Mouse (Mus musculus): ENCODE results near the gene Rogdi.
A peak's percentile ranks its signal among the peaks of the same experiment; 100 is the strongest.

Rogdi gene

DNA sequence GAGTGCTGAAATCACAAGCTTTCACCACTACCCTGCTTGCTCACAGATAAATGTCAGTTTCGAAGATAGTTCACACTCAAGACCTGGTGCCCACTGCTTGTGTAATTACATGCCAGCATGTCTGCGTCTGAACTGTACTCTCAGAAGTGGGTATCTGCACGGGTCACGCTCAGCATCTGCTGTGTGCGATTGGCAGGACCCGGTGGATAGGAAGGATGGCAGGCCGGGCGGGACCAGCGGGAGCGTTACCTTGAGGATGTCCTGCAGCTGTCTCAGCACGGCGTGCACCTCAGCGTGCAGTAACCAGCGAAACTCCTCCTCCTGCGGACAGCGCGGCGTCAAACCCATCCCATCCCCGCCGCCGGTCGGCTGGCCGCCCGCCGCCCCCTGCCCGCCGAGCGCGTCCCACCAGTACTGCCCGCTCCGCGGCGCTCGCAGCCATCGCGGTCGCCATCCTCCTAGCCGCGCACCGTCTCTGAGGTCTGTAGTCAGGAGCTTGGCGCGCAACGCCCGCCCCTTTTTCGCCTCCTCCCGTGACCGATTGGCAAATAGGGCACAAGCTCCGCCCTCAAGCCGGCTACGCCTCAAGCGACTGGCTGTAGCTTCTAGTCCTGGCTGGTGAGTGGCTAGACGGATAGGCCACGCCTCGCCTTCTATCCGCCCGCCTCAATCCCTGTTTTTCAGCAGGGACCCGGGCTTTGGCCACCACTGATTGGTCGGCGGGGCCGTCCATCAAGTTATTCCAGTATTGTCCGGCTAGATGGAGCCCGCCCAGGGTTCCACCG, at the start of gene Rogdi:
Gene Rogdi, minus strand, starts transcription at position 500 of the 785 bp plus-strand sequence.
- DNase-seq (ENCODE audit: low spot score), result peak; percentile 91

DNA sequence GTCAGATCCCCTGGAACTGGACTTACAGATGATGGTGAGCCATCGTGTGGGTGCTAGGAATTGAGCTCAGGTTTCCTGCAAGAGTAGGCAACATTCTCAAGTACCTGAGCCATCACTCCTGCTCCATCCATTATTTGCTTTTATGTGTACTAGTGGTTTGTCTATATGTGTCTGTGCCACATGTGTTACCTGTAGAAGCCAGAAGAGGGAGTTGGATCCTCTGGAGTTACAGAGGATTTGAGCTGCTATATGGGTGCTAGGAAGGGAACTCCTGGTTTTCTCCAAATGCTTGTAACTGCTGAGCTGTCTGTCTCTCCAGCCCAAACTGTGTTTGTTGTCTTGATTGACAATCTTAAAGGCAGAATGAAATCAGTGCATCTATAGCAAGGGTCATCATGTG, 44.8 kb upstream of the Rogdi start:
- DNase-seq (ENCODE audit: low spot score), result no peak

DNA sequence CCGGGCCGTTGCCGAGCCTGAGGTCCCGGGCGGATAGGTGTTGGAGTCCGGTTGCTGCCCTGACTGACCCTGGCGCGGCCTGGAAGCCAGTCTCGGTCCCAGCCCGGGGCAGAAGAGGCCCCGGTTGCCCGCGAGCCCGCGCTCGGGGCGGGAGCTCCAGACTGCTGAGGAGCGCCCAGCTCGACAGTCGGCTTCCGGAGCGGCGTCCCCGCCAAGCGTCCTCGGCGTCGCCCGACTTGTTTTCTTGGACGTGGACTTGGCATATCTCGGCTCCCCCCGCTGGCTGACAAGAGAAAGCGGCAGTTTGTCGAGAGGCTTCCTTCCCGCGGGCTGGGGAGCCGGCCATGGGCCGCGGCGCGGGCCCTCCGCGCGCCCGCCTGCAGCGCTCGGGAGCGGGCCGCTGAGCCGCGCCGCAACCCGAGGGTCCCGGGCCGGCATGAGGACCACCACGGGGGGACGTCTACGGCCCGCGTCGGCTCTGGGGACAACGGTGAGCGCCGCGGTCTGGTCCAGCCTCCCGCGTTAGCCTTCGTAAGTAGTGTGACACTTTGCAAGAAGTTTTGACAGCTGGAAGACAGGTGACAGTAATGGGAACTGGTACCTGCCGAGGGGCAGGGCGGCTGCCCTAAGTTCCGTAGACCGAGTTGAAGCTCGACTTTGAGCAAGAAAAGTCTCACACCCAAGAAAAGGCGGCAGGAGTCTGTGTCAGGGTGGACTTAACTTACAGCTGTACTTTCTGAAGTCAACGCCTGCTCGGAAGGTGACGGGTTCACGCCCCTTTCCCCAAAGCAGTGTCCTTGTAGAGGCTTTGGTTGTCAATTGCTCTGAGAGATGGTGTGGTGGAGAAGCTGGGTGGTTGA, 37.1 kb upstream of the Rogdi start:
- peak; percentile 49 for DNase-seq (ENCODE audit: low spot score)

DNA sequence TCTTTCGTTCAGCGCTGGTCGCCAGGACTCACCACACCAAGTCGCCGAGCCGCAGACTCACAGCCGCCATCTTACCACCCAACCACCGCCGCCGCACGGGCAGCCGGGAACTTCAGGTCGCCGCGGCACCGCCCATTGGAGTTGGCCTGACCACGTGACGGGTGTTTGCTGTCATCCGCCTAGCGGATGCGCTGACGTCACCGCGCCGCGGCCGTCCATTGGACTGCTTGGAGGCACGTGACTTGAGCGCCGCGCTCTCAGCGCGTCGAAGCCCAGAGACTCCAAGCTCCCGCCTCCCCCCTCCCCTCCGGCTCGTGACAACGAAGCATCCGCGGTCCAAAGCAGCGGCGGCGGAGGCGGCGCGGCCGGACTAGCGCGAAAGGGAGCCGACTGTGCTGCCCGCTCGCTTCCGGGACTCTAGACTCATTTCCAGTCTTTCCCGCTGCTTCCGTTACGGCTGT, 36.5 kb upstream of the Rogdi start, which contains the start of the genes Glyr1 and Ubn1:
Gene Glyr1, minus strand, starts transcription at position 90 of the 461 bp plus-strand sequence.
Gene Ubn1, plus strand, starts transcription at position 284 of the 461 bp plus-strand sequence.
- DNase-seq (ENCODE audit: low spot score), result peak; percentile 97

DNA sequence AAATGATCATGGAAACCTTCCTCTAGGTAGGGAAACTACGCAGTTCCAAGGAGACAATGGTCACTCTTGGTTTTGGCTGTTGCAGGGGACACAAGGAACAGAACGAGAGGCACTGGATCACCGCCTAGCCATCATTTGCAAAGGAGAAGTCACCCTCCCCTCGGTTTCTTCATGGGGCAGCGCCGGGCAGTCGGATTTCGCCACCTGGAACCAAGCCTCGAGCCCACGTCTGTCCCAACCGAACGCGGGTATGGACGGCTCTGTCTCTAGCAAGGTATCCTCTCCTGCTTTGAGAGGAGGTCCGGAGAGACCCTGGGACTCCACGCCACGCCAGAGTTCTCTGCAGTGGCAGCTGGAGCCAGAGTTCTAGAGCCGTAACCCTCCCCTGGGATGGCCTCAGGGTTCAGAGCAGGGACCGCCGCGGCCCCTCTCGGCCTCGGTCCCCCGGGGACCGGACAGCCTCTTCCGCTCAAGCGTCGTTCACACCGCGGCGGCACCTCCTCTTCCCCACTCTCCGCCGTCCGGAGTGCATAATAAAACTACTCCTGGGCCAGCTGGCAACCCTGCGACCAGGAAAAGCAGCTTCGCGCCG, 35.9 kb upstream of the Rogdi start:
- no peak for DNase-seq (ENCODE audit: low spot score)

DNA sequence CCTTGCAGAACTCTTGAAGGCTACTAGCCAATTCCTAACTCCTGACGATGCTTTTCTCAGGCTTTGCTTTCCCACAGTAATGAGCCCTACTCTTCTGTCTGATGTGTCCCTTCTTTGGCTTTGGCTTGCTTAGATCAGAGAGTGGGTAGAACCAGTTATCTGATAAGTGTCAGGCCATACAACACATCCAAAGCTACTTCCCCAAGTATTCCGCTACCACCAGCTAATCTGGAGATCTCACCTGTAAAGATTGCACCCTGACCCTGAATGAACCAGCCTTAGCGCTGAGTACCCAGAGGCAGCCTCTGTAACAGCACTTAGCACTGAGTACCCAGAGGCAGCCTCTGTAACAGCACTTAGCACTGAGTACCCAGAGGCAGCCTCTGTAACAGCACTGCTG, 32.0 kb upstream of the Rogdi start:
- DNase-seq (ENCODE audit: low spot score), result no peak

DNA sequence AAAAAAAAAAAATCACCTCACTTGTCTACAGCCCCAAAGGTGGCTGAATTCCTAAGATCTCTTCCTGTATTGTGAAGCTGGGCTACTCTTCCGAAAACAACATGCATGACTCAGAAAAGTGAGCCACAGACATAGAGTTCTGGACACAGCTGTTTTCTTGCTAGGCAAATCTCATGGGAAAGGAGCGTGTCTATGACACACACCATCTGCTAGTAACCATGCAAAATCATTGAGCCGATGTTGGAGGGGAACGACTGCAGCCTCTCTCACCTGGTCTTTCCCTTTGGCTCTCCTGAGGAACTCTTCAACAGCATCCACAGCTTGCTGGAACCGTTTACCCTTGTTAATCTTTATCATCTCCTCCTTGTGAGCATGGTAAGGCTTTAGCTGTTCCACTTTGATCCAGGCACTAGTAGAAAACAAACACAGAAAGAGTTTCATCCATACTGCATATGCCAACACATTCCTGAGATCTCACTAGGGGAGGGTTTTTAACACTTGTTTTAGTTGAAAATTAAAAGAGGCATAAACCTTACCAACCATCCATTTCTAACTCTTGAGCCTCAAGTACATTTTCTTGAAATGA, 23.4 kb upstream of the Rogdi start:
- no peak for DNase-seq (ENCODE audit: low spot score)

DNA sequence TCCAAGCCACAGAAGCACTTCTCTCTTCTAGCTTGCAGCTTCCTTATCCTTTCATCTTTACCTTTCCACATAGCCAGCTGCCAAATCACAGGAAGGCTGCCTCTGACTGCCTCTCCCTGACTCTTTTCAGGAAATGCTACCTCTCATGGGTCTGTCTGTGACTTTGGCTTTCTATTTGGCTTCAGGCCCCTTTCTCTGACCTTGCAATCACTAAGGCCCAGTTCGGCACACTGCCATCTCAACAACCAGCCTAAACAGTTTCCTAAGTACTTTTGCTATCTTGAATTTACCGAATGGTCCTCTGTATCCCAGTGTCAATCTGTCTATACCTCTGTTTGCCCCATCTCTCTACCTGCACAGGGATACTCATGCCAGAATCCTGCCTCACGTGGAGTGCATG, 22.2 kb upstream of the Rogdi start:
- DNase-seq (ENCODE audit: low spot score), result no peak

DNA sequence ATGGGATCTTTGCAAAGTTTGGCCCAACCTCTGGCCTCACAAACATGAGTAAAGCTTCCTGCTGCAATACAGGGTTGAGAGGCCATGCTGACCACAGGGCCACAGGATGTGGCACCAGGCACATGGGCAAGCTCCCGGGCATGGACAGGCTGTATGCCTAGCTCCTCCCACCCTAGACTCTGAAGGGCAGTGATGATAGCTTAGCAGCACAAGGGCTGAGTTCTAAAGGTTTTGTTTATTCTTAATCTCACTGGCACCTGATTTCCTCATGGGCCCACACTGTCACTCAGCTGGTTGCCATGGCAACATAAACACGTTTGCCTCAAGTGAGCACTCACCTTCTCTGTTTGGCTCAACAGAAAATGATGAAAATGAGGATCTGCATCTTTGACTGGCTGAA, 16.5 kb upstream of the Rogdi start:
- DNase-seq (ENCODE audit: low spot score), result no peak

DNA sequence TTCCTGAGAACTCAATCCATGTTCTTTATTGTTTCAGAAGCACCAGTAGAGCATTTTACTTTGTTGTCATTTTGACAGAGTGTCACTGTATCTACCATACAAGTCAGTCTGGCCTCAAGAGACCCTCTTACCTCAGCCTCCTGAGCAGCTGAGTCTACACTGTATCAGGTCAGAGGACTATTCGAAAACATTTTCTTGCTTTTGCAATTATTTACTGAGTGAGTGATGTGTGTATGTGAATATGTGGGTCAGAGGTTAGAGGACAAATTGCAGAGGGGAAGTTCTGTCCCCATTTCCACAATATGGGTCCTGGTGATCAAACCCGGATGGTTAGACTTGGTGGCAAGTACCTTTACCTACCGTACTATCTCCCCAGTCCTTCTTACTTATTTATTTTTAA, 10.7 kb upstream of the Rogdi start:
- DNase-seq (ENCODE audit: low spot score), result no peak

DNA sequence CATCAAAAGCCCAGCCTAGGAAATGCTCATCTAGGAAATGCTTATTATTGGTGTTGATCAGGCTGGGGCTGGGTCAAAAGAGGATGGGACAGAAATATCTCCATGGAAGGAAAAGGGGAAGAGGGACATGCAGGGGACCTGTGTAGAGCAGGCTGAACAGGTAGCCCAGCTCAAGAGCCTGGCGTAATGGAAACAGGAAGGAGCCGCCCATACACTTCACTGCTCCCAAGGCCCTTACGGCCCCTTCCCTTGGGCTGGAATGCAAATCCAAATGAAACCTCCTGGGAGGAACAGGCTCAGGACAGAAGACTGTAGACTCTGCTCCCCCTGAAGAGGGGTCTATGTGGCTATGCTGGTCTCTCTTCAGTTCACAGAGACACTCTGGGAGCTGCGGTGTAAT, 1.2 kb upstream of the Rogdi start:
- no peak for DNase-seq (ENCODE audit: low spot score)

DNA sequence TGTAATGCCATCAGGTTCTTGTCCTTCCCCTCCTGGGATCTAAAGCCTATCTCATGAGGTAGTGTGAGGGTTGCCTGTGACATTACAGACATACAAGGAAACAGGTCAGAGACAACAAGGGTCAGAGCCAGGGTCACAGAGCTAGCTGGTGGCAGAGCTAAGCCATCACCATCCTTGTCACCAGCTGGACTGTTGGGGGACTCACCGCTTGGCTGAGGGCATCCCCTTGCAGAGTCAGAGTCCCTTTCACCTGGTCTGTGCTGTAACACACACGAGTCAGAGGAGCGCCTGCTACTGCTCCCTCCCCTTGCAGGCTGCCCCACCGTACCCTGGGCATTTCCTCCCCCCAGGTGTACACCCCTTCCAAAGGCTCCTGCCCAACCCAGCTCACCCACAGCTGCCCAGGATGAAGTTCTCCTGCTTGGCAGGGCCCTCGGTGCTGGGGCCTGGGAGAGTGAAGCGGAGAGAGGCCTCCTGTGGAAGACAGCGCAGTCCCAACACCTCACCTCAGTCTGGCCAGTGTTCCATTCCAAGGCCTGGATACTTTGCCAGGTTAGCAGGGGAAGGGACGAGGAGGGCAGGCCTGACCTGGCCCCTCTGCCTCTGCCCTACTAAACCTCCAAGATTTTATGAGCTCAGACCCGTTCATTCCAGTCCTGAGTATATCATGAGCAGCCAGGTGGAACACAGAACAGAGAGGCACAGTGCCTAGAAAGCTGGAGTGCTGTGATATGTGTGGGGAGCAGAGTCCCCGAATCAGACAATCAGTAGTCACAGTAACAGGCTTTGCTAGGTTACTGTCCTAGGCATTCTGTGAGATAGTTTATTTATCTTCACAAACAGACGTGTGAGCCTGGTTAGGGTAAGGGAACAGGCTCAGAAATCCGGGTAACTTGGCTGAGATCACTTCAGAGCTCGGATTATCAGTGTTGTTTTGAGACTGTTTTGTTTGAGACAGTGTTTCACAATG, 1.0 kb downstream of the Rogdi start:
- no peak for DNase-seq (ENCODE audit: low spot score)

DNA sequence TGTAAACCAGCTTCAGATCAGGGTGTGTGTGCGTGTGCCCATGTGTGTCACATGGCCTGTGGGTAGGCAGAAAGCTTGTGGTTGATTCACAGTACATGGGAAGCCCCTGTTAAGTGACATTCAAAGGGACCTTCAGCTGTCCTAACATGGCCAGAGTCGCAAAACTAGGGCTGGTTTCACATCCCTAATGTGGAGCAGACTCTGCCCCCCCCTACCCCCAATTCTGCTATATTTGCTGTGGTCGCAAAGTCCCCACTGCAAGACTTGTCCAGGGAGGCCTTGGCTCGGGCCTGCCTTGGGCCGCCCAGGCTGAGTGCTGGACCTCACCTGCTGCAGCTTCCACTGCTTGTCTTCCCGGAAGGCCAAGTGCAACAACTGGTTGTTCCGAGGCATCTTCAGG, 2.1 kb downstream of the Rogdi start:
- no peak for DNase-seq (ENCODE audit: low spot score)

DNA sequence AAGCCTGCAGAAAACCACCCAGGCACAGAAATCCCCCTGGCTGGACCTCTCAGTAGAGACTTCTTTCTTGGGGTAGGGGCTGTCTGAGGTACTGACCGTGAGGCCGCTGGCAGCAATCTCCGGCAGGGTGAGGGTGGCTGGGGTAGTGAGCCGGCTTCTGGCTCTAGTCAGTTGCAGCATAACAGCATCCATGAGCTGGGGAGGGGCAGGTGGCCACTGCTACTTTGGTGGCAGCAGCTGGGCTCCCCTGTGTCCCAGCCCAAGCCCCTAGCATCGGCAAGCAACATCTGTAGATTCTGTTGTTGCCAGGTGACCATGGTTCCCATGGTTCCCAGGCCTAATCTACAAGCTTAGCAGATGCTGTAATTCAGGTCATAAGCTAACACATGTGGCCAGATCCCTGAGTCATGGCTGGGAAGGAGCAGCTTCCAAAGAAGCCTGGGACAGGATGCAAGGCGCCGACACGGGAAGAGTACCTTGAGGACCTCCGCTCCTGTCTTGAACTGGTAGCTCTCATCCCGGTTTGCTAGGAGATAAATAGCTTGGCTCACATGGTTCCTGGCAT, 2.9 kb downstream of the Rogdi start:
- DNase-seq (ENCODE audit: low spot score), result no peak

DNA sequence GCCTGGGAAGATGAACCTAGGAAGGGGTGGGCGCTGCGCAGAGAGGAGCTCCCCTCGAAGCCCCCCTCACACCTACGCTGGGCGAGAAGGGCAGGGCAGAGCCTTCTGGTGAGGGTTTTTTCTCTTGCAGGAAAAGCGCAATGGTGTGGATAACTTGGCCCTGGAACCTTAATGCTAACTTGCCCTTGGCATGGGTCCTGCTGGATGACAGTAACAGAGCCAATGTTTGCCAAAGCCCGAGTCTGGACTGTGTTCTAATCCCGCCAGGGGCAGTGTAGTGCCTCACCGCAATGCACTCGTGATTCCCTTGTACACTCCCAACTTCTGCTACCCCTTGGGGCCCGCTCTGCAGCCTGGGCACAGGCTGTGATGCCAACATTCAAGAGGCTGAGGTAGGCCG, 5.3 kb downstream of the Rogdi start:
- DNase-seq (ENCODE audit: low spot score), result no peak

DNA sequence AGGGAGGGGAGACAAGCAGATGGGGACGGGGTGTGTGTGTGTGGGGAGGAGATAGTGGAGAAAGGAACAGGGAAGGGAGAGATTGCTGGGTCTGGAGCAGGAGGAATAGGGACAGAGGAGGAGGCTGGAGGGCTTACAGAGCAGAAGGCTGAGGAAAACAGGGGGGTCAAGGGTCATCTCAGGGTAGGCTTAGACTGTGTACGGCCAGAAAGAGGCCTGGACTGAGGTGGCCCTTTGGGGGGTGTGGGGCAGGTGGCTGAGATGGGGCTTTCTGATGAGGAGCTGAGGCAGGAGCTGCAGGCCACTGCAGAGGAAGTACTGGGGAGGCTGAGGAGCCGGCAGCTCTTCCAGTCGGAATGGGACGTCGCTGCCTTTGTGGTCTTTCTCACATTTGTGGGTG, 5.9 kb downstream of the Rogdi start:
- DNase-seq (ENCODE audit: low spot score), result no peak

DNA sequence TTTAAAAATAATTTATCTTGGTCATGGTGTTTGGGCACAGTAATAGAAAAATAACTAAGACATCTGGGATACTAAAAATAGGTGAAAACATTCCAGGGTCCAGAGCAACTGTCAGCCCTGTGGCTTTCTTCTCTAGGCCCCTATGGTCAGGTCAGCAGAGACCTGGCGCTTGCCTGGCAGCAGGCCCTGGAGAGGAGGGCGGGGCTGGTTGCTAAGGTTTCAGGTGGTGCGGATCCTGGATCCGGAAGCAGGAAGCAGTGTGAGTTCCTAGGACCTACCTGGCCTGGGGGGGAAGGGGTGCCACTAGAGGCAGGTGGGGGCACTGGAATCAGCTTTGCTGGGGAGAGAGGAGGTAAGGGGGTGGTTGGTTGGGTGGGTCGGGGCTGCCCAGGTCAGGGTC, 6.3 kb downstream of the Rogdi start, which contains the start of gene Smim22:
Gene Smim22, plus strand, starts transcription at position 222 of the 400 bp plus-strand sequence.
- DNase-seq (ENCODE audit: low spot score), result no peak

DNA sequence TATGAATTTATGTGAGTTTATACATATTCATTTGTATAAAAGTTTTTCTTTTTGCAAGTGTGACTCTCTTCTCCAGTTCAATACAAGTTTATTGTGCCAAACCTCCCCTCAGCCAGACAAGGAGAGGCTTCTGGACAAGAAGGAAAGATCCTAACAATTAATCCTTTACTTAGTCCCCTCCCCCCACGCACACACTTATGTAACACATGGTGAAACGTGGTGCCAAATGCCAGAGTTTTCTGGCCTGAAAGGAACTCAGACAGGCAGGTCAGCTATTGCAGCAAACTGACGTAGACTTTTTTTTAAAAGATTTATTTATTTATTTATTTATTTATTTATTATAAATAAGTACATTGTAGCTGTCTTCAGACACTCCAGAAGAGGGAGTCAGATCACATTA, 12.7 kb downstream of the Rogdi start:
- DNase-seq (ENCODE audit: low spot score), result no peak

DNA sequence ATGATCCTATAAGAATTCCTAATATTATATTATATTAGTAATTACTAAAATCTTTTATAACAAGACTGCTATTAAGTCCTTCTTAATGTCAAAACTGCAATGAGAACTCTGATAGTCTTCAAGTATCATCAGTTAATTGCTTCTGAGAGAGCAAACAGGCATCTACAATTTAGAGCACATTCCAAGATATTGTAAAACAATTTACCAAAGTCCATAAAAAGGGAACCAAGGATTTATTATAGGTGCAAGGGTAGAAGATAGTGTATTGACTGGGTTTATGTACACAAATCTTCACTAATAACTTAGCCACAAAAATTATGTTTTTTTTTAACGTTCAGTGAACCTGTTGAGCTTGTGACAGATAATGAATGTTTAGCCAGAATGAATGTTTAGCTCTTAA, 14.4 kb downstream of the Rogdi start:
- no peak for DNase-seq (ENCODE audit: low spot score)

DNA sequence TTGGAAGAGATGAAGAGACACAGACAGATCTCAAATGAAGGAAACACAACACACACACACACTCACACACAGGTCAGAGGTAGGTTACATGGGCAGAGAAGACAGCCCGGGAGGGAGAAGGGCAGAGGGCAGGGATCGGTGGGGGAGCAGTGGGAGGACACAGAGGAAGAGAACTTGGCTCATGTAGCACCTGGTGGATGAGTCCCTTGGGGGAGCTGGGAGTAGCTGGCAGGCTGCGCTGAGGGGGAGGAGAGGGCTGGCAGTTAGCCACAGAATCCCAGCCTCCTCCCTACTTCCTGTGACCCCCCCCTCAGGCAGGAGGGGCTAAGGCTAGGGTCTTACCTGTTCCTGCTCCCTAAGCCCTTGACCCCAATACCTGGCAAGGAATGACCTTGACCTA, 15.8 kb downstream of the Rogdi start, which contains the start of gene Sept12:
Gene Sept12, minus strand, starts transcription at position 300 of the 400 bp plus-strand sequence.
- DNase-seq (ENCODE audit: low spot score), result no peak

DNA sequence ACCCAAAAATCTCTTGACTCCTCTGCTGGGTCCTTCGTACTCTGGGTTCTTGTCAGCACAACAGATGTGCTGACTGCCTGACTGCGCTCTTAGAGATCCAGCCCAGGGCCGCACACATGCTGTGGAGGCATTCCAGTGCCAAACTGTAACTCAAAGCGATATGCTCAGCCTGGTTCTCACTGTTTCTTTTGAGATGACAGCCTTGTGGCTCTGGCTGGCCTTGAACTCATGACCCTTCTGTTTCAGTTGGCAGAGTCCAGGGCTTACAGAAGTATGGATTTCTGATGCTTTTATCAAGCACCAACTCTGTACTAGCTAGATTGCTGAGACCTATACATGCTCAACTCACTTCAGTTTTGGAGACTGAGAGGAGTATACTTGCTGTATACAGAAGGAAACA, 20.1 kb downstream of the Rogdi start:
- DNase-seq (ENCODE audit: low spot score), result no peak
